Mouse (Mus musculus): ENCODE results near the gene Pea15a. TPM values are rescaled to one million over a fixed set of nuclear protein-coding genes. Genes with fewer than 3 reads are reported as not detected.
A peak's percentile ranks its signal among the peaks of the same experiment; 100 is the strongest.

Pea15a gene
- polyA plus RNA-seq, 1 experiment = 572 TPM

GRCm38 (mm10) chr1:172148955-172149815 is 57.4 kb downstream of the Pea15a start:
- WGBS = 11% methylated on average over 19 of the region's 19 CpGs
- no peak overlapping the region for H3K27ac ChIP-seq (ENCODE audit: insufficient read depth, low read length)
- peak overlapping the region; percentile 79 for H3K4me3 ChIP-seq (replicated peaks; ENCODE audit: insufficient read depth, low read depth, low read length)
- DNase-seq = no peak
- TF ChIP-seq POLR2A (IDR thresholded peaks at IDR 0.05; ENCODE audit: borderline replicate concordance, insufficient read depth, low read length) (no peak), CTCF (IDR thresholded peaks at IDR 0.05; ENCODE audit: borderline replicate concordance, insufficient read depth, low read depth, low read length) (no peak)
- H3K27me3 ChIP-seq (ENCODE audit: control insufficient read depth, insufficient read depth, low read length) = no peaks in the 10 kb centered on the region
- H3K4me1 ChIP-seq (ENCODE audit: control insufficient read depth, insufficient read depth, low read length) = peaks cover 6% of the 10 kb centered on the region; the same call in 1 of the 2 replicates

- Histone ChIP-seq H3K27me3 (ENCODE audit: control insufficient read depth, insufficient read depth, low read length) (no peaks in the 10 kb centered on the region), H3K4me3 (replicated peaks; ENCODE audit: insufficient read depth, low read depth, low read length) (peak overlapping the region; percentile 79), H3K4me1 (ENCODE audit: control insufficient read depth, insufficient read depth, low read length) (peaks cover 6% of the 10 kb centered on the region; the same call in 1 of the 2 replicates), H3K27ac (ENCODE audit: insufficient read depth, low read length) (peak overlapping the region; percentile 89)
- TF ChIP-seq POLR2A (IDR thresholded peaks at IDR 0.05; ENCODE audit: borderline replicate concordance, insufficient read depth, low read length) (no peak), CTCF (IDR thresholded peaks at IDR 0.05; ENCODE audit: borderline replicate concordance, insufficient read depth, low read depth, low read length) (no peak)
- peak in 1 of 2 experiments; percentile 59 for DNase-seq
- WGBS = under 1% methylated on average over 40 of the region's 40 CpGs
Measured at GRCm38 (mm10) chr1:172148279-172148954, 58.2 kb downstream of the Pea15a start.

DNA sequence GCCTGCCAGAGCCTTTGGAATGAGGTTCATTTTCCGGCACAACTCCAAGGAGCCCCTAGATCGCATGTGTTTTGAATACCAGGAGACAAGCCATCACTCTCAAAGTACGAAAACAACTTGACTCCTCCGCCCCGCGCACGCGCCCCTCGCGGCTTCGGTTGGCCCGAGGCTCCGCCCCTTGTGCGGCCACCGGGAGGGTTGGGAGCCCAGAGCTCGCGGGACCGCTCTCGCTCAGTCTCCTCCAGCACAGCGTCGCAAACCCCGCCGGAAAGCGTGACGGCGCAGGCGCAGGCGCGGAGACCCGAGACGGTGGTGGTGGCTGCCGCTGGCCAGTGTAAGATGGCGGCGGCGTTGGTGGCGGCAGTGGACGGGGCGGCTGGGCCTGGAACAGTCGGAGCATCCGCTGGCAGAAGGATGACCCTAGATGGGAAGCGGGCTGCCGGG is 58.7 kb downstream of the Pea15a start, which contains the start of gene Dcaf8:
TSS of gene Dcaf8 (plus strand) at position 250 of the 444 bp plus-strand sequence.
- peak within 1 kb of the TSS; percentile 79 for H3K4me3 ChIP-seq (replicated peaks; ENCODE audit: insufficient read depth, low read depth, low read length)
- WGBS = under 1% methylated on average over 42 of the region's 42 CpGs
- peak; percentile 97 for DNase-seq
- no peaks in the 10 kb centered on the region for H3K27me3 ChIP-seq (ENCODE audit: control insufficient read depth, insufficient read depth, low read length)
- TF ChIP-seq CTCF (IDR thresholded peaks at IDR 0.05; ENCODE audit: borderline replicate concordance, insufficient read depth, low read depth, low read length) (no peak), POLR2A (IDR thresholded peaks at IDR 0.05; ENCODE audit: borderline replicate concordance, insufficient read depth, low read length) (peak; percentile 94)
- peak within 1 kb of the TSS; percentile 89 for H3K27ac ChIP-seq (ENCODE audit: insufficient read depth, low read length)
- peaks cover 6% of the 10 kb centered on the region; the same call in 1 of the 2 replicates for H3K4me1 ChIP-seq (ENCODE audit: control insufficient read depth, insufficient read depth, low read length)

Other genes with a start within 250 kb of the Pea15a start
- 10.5 and 13.1 TPM in 2 replicates for gene Vangl2, start 178.4 kb downstream of the Pea15a start, polyA plus RNA-seq (2012; rRNA removed)
- 0.05 and 0.07 TPM in 2 replicates for gene Nhlh1, start 149.2 kb downstream of the Pea15a start, polyA plus RNA-seq (2012; rRNA removed)
- gene Copa, start 124.3 kb downstream of the Pea15a start, polyA plus RNA-seq (2012; rRNA removed) = 125 and 131 TPM in 2 replicates
- gene Ncstn, start 124.0 kb downstream of the Pea15a start, polyA plus RNA-seq (2012; rRNA removed) = 84.3 and 89.3 TPM in 2 replicates
- gene Pex19, start 80.0 kb downstream of the Pea15a start, polyA plus RNA-seq (2012; rRNA removed) = 107 and 108 TPM in 2 replicates
- 118 and 121 TPM in 2 replicates for gene Dcaf8, start 58.7 kb downstream of the Pea15a start, polyA plus RNA-seq (2012; rRNA removed)
- 3.8 and 3.9 TPM in 2 replicates for gene Casq1, start 13.1 kb upstream of the Pea15a start, polyA plus RNA-seq (2012; rRNA removed)
- gene Atp1a4, start 51.6 kb upstream of the Pea15a start, polyA plus RNA-seq (2012; rRNA removed) = 0.03 TPM in 1 of 2 replicates, not detected in the other
- 254 and 269 TPM in 2 replicates for gene Igsf8, start 54.8 kb upstream of the Pea15a start, polyA plus RNA-seq (2012; rRNA removed)
- gene Atp1a2, start 91.3 kb upstream of the Pea15a start, polyA plus RNA-seq (2012; rRNA removed) = 535 and 584 TPM in 2 replicates
- 116 and 130 TPM in 2 replicates for gene Kcnj9, start 122.5 kb upstream of the Pea15a start, polyA plus RNA-seq (2012; rRNA removed)
- gene Kcnj10, start 134.4 kb upstream of the Pea15a start, polyA plus RNA-seq (2012; rRNA removed) = 141 and 174 TPM in 2 replicates
- 7.5 and 7.9 TPM in 2 replicates for gene Pigm, start 169.7 kb upstream of the Pea15a start, polyA plus RNA-seq (2012; rRNA removed)